Mouse (Mus musculus) midbrain, embryonic 13.5 days (tissue): ENCODE measurements around the gene Rhobtb1. TPM values are rescaled to one million over a fixed set of nuclear protein-coding genes. Genes with fewer than 3 reads are reported as not detected.

Experiments used
- ATAC-seq: fragments of 200-750 bp; cut with Nextera tagmentation; 2 replicates; pipeline ENCODE4 v1.8.0; 2017; ENCODE audit warnings: mild to moderate bottlenecking, moderate TSS enrichment, moderate library complexity
- H3K27ac ChIP-seq: fragments of 300-500 bp; sonication (generic); 2 replicates; pipeline ENCODE4 v1.5.1; 2015; ENCODE audit warnings: inconsistent platforms, mild to moderate bottlenecking, moderate library complexity
- H3K27me3 ChIP-seq: fragments of 300-500 bp; sonication (generic); 2 replicates; pipeline ENCODE4 v1.6.1; 2015; ENCODE audit warnings: mild to moderate bottlenecking, inconsistent platforms
- H3K36me3 ChIP-seq: fragments of 300-500 bp; sonication (generic); 2 replicates; pipeline ENCODE4 v1.6.1; 2015; ENCODE audit warnings: mild to moderate bottlenecking, inconsistent platforms
- H3K4me1 ChIP-seq: fragments of 300-500 bp; sonication (generic); replicated peaks from 2 replicates; pipeline ENCODE4 v1.6.1; 2015; ENCODE audit warnings: inconsistent platforms
- H3K4me2 ChIP-seq: fragments of 300-500 bp; sonication (generic); replicated peaks from 2 replicates; pipeline ENCODE4 v1.6.1; 2015; ENCODE audit warnings: moderate library complexity, mild to moderate bottlenecking, inconsistent platforms
- H3K4me3 ChIP-seq: fragments of 300-500 bp; sonication (generic); replicated peaks from 2 replicates; pipeline ENCODE4 v1.5.1; 2015; ENCODE audit warnings: mild to moderate bottlenecking, inconsistent platforms
- H3K9ac ChIP-seq: fragments of 300-500 bp; sonication (generic); replicated peaks from 2 replicates; pipeline ENCODE4 v1.6.1; 2015; ENCODE audit warnings: mild to moderate bottlenecking, inconsistent platforms
- H3K9me3 ChIP-seq: fragments of 300-500 bp; sonication (generic); 2 replicates; pipeline ENCODE4 v1.6.1; 2016; ENCODE audit warnings: mild to moderate bottlenecking, inconsistent platforms
- WGBS: fragments of 180-500 bp; shearing (Covaris S2); methylation state at CpG from one replicate; pipeline ENCODE4 v1.1.7; 2015; 5-methylcytosine and 5-hydroxymethylcytosine counted together
- polyA plus RNA-seq: library from polyadenylated mRNA; unstranded; fragments of >200 nt; fragmentation: Nextera tagmentation; extraction: Ambion mirVana; gene quantifications from 2 replicates; pipeline ENCODE4 v1.2.1, GENCODE M21; 2015

Rhobtb1 gene
- polyA plus RNA-seq, 1 experiment from 2014 or later = 18.3 TPM

DNA sequence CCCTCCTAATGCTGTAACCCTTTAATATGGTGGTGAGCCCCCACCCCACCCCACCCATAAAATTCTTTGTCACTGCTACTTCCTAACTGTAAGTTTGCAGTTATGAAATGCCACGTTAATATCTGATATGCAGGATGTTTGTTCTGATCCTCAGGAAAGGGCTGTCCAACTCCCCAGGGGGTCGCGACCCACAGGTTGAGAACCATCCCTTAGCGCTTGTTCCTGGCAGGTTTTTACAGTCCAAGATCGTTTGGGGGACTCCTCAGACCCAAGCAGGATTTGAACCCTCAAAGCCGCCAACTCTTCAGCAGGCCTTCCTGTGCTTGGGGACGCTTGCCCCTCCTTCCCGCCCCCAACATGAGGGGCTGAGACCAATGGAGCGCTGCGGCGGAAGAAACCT, 185.0 kb downstream of the Rhobtb1 start:
- Histone ChIP-seq H3K27ac (no peak overlapping the region), H3K27me3 (no peaks in the 10 kb centered on the region), H3K4me1 (no peaks in the 10 kb centered on the region), H3K4me2 (no peak overlapping the region), H3K9ac (no peak overlapping the region), H3K4me3 (no peak overlapping the region), H3K9me3 (no peaks in the 10 kb centered on the region), H3K36me3 (peaks cover 31% of the 10 kb centered on the region)
- 91% methylated on average over 11 of the region's 11 CpGs for WGBS
- no peak for ATAC-seq

DNA sequence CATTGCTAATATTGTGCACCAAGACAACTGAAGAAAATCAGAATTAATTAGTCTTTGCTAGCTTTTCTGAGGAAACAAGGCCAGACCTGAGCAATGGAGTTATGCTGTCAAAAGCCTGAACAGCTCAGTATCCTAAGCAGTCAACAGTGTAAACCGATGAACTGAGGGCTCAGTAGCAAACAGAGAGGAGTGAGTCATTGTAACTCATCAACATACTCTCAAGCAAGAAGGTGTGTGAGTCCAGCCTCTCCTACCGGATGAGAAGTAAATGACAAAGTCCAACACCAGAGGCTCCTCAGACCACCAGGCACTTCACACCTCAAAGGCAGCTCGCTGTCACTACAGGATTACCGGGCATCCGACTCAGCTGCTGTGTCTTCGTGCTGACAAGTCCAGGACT, 188.8 kb downstream of the Rhobtb1 start:
- Histone ChIP-seq H3K4me3 (no peak overlapping the region), H3K27me3 (no peaks in the 10 kb centered on the region), H3K4me1 (no peaks in the 10 kb centered on the region), H3K9me3 (no peaks in the 10 kb centered on the region), H3K4me2 (no peak overlapping the region), H3K9ac (no peak overlapping the region), H3K36me3 (peaks cover 55% of the 10 kb centered on the region), H3K27ac (no peak overlapping the region)
- no peak for ATAC-seq
- 94% methylated on average over 6 of the region's 6 CpGs for WGBS

Other genes with a start within 250 kb of the Rhobtb1 start
- gene A930033H14Rik, start 61.7 kb downstream of the Rhobtb1 start, polyA plus RNA-seq = 1.3 and 1.5 TPM in 2 replicates
- gene Cdk1, start 201.5 kb downstream of the Rhobtb1 start, polyA plus RNA-seq = 149 and 181 TPM in 2 replicates
- 102 and 110 TPM in 2 replicates for gene Ank3, start 247.3 kb downstream of the Rhobtb1 start, polyA plus RNA-seq